Mouse (Mus musculus): ENCODE measurements around the gene Gstt3. TPM values are rescaled to one million over a fixed set of nuclear protein-coding genes. Genes with fewer than 3 reads are reported as not detected.
A peak's percentile ranks its signal among the peaks of the same experiment; 100 is the strongest.

Gene Gstt3
- total RNA-seq (2021), result 1 to 10 TPM; 5.3 to 7.5 TPM
- long read RNA-seq, experiment 1, transcript Gstt3-201 (5 exons, 1,880 nt), result major isoform, 8 of 9 reads
- long read RNA-seq, experiment 1, partial matches to known transcripts, result 0 of 9 reads
- long read RNA-seq, experiment 1, other reads (novel, unspliced or antisense), result 1 of 9 reads
- long read RNA-seq, experiment 2, transcript Gstt3-201 (5 exons, 1,880 nt), result major isoform, 12 of 12 reads
- long read RNA-seq, experiment 2, partial matches to known transcripts, result 0 of 12 reads
- long read RNA-seq, experiment 2, other reads (novel, unspliced or antisense), result 0 of 12 reads

GRCm38 (mm10) chr10:75780769-75781578, at the start of gene Gstt3, which contains the start of gene Gm20441:
Gene Gstt3 (minus strand): TSS chr10:75781414.
Gene Gm20441 (minus strand): TSS chr10:75780954.
- intact Hi-C loops (cut with DNase I; ENCODE audit: low total_unique reads), result no loop called here
- peak; percentile 70 for DNase-seq

- intact Hi-C loops (cut with DNase I; ENCODE audit: low total_unique reads), result loop anchor here (5.0 to 10.0 kb wide), 3 partner anchors 63 to 245 kb away; partner anchors contain the start of gene Ggt5
- no peak for DNase-seq
Measured at GRCm38 (mm10) chr10:75830275-75830670, 49.1 kb upstream of the Gstt3 start.

DNA sequence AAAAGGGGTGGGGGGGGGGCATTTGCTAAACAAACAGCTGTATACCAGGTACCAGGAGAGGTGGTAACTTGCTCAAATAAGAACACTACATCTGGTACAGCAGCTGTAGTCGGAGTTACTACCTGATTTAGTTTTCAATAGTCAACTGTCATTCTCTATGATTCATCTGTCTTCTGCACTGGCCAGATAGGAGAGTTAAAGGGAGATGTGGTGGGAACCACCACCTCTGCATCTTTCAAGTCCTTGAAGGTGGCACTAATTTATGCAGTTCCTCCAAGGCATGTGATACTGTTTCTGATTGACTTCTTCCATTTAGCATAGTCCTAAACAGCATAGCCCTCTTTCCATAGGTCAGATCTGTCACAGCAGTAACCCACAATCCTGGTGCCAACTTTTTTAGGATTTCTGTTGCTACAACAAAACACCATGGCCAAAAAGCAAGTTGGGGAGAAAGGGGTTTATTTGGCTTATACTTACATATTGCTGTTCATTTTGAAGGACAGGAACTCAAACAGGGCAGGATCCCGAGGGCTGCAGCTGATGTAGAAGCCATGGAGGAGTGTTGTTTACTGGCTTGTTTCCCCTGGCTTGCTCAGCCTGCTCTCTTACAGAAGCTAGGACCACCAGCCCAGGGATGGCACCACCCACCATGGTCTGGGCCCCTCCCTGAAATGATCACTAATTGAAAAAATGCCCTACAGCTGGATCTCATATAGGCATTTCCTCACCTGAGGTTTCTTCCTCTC, 48.5 kb upstream of the Gstt3 start:
- intact Hi-C loops (cut with DNase I; ENCODE audit: low total_unique reads), result loop anchor here (5.0 to 10.0 kb wide), 3 partner anchors 62 to 245 kb away; partner anchors contain the start of gene Ggt5
- DNase-seq, result no peak

DNA sequence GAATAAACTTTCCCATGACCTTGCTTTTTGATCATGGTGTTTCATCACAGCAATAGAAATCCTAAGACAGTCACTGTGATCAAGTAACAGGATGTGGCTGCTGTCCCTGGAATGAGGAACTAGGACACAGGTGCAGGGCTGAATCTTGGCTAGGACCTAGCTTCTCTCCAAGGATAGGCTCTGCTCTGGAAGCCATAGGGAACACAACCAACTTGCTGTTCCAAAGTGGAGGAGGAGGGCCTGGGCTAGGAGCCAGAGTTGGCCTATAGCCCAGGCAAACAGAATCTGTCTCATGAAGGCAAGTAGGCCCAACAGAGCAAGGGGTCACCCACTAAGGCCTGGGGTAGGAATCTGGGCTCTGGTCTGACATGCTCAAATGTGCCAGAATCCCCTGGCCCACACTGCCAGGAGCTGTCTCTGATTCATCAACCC, 47.3 kb upstream of the Gstt3 start:
- peak; percentile 84 for DNase-seq
- intact Hi-C loops (cut with DNase I; ENCODE audit: low total_unique reads), result no loop called here

GRCm38 (mm10) chr10:75827668-75828360, 46.6 kb upstream of the Gstt3 start:
- DNase-seq, result peak; percentile 73
- intact Hi-C loops (cut with DNase I; ENCODE audit: low total_unique reads), result no loop called here

DNA sequence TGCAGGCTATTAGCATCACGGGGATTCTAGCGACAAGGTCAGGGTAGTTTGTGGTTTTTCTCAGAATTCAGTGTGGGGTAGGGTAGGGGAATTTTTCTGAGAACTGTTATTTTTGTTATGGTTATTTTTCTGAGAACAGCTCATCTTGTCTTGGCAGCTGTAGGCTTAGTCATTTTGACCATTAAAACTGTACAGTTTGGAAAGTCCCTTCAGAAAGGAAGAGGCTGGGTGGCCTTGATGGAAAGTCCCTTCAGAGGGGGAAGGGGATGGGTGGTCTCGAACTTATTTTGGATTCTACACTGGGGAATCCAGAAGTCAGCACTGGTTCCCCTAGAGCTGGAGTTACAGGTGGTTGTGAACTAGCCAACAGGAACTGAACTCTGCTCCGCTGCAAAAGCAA, 43.3 kb upstream of the Gstt3 start:
- DNase-seq, result no peak
- intact Hi-C loops (cut with DNase I; ENCODE audit: low total_unique reads), result no loop called here

GRCm38 (mm10) chr10:75823782-75824181, 42.6 kb upstream of the Gstt3 start:
- intact Hi-C loops (cut with DNase I; ENCODE audit: low total_unique reads), result no loop called here
- DNase-seq, result no peak

GRCm38 (mm10) chr10:75822443-75822842, 41.2 kb upstream of the Gstt3 start, which contains the start of gene Gstt4:
Gene Gstt4 (minus strand): TSS chr10:75822543.
- intact Hi-C loops (cut with DNase I; ENCODE audit: low total_unique reads), result no loop called here
- DNase-seq, result no peak

- DNase-seq, result no peak
- intact Hi-C loops (cut with DNase I; ENCODE audit: low total_unique reads), result no loop called here
Measured at GRCm38 (mm10) chr10:75819882-75820281, 38.7 kb upstream of the Gstt3 start.

- intact Hi-C loops (cut with DNase I; ENCODE audit: low total_unique reads), result no loop called here
Measured at GRCm38 (mm10) chr10:75818641-75819040, 37.4 kb upstream of the Gstt3 start.

DNA sequence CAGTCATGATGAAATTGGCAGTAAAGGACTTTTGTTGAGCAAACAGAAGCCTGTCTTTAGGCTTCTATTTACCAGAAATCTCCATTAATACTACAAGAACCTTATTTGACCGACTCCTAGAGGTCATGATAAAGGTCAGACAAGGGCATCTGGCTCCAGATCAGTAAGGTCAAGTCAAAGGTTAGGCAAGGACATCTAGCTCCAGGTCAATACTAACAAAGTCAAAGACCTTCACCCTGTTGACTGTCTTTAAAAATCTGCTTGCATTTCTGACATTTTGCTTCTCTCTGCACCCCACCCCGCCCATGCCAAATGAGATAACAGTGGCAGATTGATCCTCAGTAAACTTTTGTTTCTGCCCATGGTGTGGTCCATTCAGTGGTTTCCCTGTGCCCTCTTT, 23.0 kb upstream of the Gstt3 start:
- intact Hi-C loops (cut with DNase I; ENCODE audit: low total_unique reads), result no loop called here
- no peak for DNase-seq

More at GRCm38 (mm10) chr10:75818641-75819040, 37.4 kb upstream of the Gstt3 start:
- no peak for DNase-seq

DNA sequence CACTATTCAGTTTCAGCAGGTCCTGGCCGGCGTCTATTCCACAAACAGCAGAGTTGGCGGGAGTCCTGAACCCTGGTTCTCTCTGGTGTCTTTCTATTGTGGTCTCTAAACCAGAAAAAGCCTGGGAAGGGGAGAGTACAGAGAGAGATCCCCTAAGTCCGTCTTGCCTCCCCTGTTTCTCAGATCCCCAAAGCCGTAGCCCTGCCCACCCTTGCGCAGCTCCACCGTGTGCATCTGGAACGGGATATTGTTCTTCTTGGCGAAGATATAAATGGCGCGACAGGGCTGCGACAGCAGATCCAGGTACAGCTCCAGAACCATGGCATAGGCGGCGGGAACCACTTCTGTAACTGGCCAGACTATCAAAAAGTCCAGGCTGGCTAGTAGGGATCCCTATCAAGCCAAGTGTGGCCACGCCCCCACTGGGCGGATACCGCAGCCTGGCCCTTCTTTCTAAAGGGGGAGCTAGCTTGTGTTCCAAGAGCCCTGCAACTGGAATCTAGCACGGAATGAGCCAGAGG, 17.0 kb upstream of the Gstt3 start, which contains the start of gene Gstt1:
Gene Gstt1 (minus strand): TSS at position 409 of the 521 bp plus-strand sequence.
- DNase-seq, result peak; percentile 80
- intact Hi-C loops (cut with DNase I; ENCODE audit: low total_unique reads), result no loop called here

DNA sequence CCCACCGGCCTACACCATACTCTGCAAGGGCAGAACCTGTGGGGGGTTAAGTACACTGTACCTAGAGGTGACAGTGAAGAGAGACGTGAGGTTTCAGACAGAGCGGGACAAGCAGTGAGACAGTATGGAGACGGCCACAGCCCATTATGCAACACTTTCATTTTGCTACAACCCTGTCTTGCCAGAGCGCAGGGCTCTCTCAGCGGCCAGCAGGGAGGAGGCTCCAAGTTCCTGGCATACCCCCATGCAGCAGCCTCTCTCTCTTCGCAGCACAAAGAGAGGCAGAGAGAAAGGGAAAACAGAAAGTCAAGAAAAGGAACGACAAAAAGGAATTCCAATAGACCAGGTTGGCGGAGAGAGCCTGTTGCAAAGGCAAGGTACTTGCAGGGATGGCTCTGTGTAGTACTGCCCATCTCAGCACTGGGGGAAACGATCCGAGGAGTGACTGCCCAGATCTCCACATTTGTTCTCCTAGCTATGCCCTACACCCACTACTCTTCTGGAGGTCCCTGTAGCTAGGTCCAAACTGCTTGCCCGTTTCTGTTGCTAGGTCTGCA, 16.5 kb upstream of the Gstt3 start:
- intact Hi-C loops (cut with DNase I; ENCODE audit: low total_unique reads), result no loop called here
- peak; percentile 73 for DNase-seq

GRCm38 (mm10) chr10:75796731-75797516, 15.7 kb upstream of the Gstt3 start:
- intact Hi-C loops (cut with DNase I; ENCODE audit: low total_unique reads), result no loop called here
- no peak for DNase-seq

DNA sequence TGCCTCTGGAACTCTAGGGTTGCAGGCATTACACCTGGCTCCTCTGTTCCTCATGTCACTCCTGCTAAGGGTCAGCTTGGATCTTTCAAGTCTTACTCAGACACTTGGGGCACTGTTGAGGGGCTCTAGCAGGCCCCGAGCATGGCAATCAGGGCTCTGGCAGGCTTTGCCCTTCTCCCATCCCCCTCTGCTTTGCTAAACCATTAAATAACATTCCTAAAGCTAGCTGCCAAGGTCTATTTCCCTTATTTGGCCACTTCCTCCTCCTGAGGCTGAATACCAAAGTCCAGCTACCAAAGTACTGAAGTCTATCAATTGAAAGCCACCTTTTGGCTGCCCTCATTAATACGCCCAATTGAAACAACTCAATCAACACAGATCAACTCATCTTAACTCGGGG, 13.7 kb upstream of the Gstt3 start:
- DNase-seq, result no peak

DNA sequence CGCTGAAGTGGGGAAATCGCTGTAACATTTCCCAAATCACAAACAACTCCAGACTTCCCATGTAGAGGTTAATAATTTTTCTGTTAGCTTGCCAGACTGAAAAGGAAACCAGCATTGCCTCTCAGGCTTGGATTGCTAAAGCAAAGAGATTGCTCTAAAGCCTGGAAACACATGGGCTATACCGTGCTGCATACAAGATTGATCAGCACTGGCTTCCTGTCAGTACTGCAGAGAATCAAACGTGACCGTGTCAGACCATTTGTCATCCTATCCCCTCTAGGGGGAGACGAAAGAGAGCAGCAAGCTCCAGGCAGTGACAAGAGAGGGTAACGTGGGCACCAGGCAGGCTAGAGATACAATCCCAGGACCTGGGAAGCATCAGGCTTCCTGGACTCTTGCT, 9.6 kb upstream of the Gstt3 start:
- intact Hi-C loops (cut with DNase I; ENCODE audit: low total_unique reads), result no loop called here
- DNase-seq, result no peak

More for the DNA sequence above, 13.7 kb upstream of the Gstt3 start:
- intact Hi-C loops (cut with DNase I; ENCODE audit: low total_unique reads), result no loop called here

DNA sequence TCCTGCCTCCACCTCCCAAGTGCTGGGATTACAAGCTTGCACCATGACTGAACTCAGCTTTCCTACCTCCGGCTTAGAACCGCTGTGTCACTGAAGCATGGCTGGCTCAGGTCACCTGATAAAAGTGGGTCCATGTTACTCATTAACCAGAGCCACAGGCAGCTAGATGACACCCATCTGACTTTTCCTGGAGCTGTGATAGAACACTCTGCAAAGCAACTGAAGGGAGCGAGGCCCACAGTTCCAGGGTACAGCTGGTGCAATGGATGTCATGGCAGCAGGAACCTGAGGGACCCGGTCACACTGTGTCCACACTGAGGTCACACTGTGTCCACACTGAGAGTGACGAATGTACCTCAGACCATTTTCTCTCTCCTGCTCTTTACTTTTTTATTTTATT, 8.6 kb upstream of the Gstt3 start:
- intact Hi-C loops (cut with DNase I; ENCODE audit: low total_unique reads), result no loop called here
- no peak for DNase-seq
